Mouse (Mus musculus) brown adipose tissue, adult 24 weeks (tissue): ENCODE measurements around the gene Tcf7l2. TPM values are rescaled to one million over a fixed set of nuclear protein-coding genes. Genes with fewer than 3 reads are reported as not detected.
A peak's percentile ranks its signal among the peaks of the same experiment; 100 is the strongest.

Experiments used
- H3K27ac ChIP-seq: fragments of 200-500 bp; replicated peaks from 2 replicates; pipeline ENCODE4 v1.5.1; 2012; ENCODE audit warnings: low read depth, mild to moderate bottlenecking, low read length
- H3K4me1 ChIP-seq: fragments of 200-500 bp; 2 replicates; pipeline ENCODE4 v1.6.1; 2012; ENCODE audit warnings: low read length, mixed read lengths; ENCODE audit not compliant: control insufficient read depth, insufficient read depth, insufficient read length
- H3K4me3 ChIP-seq: fragments of 200-500 bp; 2 replicates; pipeline ENCODE4 v1.5.1; 2012; ENCODE audit warnings: low read depth, mild to moderate bottlenecking, low read length, moderate library complexity; ENCODE audit not compliant: insufficient read depth
- polyA plus RNA-seq: library from polyadenylated mRNA; stranded (reverse); fragments of >200 nt; gene quantifications from 2 replicates; pipeline ENCODE4 v1.2.4, GENCODE M21; 2012; ENCODE audit not compliant: missing spikeins, insufficient read depth, insufficient read length

The Tcf7l2 gene
- polyA plus RNA-seq, 1 experiment = 8.1 TPM

- peaks cover 23% of the 10 kb centered on the region for H3K4me1 ChIP-seq
- H3K4me3 ChIP-seq = no peak overlapping the region
- no peak overlapping the region for H3K27ac ChIP-seq
Measured at GRCm38 (mm10) chr19:55758158-55758557, 16.5 kb downstream of the Tcf7l2 start.

GRCm38 (mm10) chr19:55759006-55759405, 17.4 kb downstream of the Tcf7l2 start:
- H3K4me3 ChIP-seq = no peak overlapping the region
- H3K27ac ChIP-seq = no peak overlapping the region
- H3K4me1 ChIP-seq = peaks cover 26% of the 10 kb centered on the region

- Histone ChIP-seq H3K27ac (no peak overlapping the region), H3K4me3 (no peak overlapping the region), H3K4me1 (peaks cover 21% of the 10 kb centered on the region)
Measured at GRCm38 (mm10) chr19:55761086-55761485, 19.5 kb downstream of the Tcf7l2 start.

GRCm38 (mm10) chr19:55762187-55762586, 20.6 kb downstream of the Tcf7l2 start:
- Histone ChIP-seq H3K4me3 (no peak overlapping the region), H3K27ac (no peak overlapping the region), H3K4me1 (peaks cover 19% of the 10 kb centered on the region)

- Histone ChIP-seq H3K27ac (no peak overlapping the region), H3K4me1 (peaks cover 19% of the 10 kb centered on the region), H3K4me3 (no peak overlapping the region)
Measured at GRCm38 (mm10) chr19:55765814-55766213, 24.2 kb downstream of the Tcf7l2 start.

GRCm38 (mm10) chr19:55767104-55767503, 25.5 kb downstream of the Tcf7l2 start:
- no peak overlapping the region for H3K4me3 ChIP-seq
- no peak overlapping the region for H3K27ac ChIP-seq
- H3K4me1 ChIP-seq = peaks cover 17% of the 10 kb centered on the region

- Histone ChIP-seq H3K4me1 (peaks cover 17% of the 10 kb centered on the region), H3K27ac (no peak overlapping the region), H3K4me3 (no peak overlapping the region)
Measured at GRCm38 (mm10) chr19:55767579-55767978, 26.0 kb downstream of the Tcf7l2 start.

- H3K4me1 ChIP-seq = peaks cover 17% of the 10 kb centered on the region
- no peak overlapping the region for H3K4me3 ChIP-seq
- H3K27ac ChIP-seq = no peak overlapping the region
Measured at GRCm38 (mm10) chr19:55768246-55768645, 26.6 kb downstream of the Tcf7l2 start.

GRCm38 (mm10) chr19:55768889-55769288, 27.3 kb downstream of the Tcf7l2 start:
- 0 out of 2 replicates have a peak overlapping the region, but pooled peaks have one; percentile 18 for H3K27ac ChIP-seq
- H3K4me3 ChIP-seq = no peak overlapping the region
- H3K4me1 ChIP-seq = peaks cover 18% of the 10 kb centered on the region

GRCm38 (mm10) chr19:55774334-55774733, 32.7 kb downstream of the Tcf7l2 start:
- Histone ChIP-seq H3K27ac (no peak overlapping the region), H3K4me1 (peaks cover 3% of the 10 kb centered on the region; the same call in 1 of the 2 replicates), H3K4me3 (no peak overlapping the region)

GRCm38 (mm10) chr19:55774824-55775223, 33.2 kb downstream of the Tcf7l2 start:
- Histone ChIP-seq H3K4me1 (peaks cover 3% of the 10 kb centered on the region; the same call in 1 of the 2 replicates), H3K4me3 (no peak overlapping the region), H3K27ac (no peak overlapping the region)

- Histone ChIP-seq H3K4me1 (no peaks in the 10 kb centered on the region; the same call in 1 of the 2 replicates), H3K27ac (no peak overlapping the region), H3K4me3 (no peak overlapping the region)
Measured at GRCm38 (mm10) chr19:55779871-55780270, 38.3 kb downstream of the Tcf7l2 start.

GRCm38 (mm10) chr19:55781087-55781486, 39.5 kb downstream of the Tcf7l2 start:
- no peak overlapping the region for H3K4me3 ChIP-seq
- H3K4me1 ChIP-seq = no peaks in the 10 kb centered on the region; the same call in 1 of the 2 replicates
- H3K27ac ChIP-seq = no peak overlapping the region

- H3K27ac ChIP-seq = no peak overlapping the region
- no peaks in the 10 kb centered on the region; the same call in none of the 2 replicates for H3K4me1 ChIP-seq
- H3K4me3 ChIP-seq = no peak overlapping the region
Measured at GRCm38 (mm10) chr19:55781681-55782080, 40.1 kb downstream of the Tcf7l2 start.

GRCm38 (mm10) chr19:55784796-55785418, 43.3 kb downstream of the Tcf7l2 start:
- no peak overlapping the region for H3K4me3 ChIP-seq
- peaks cover 14% of the 10 kb centered on the region for H3K4me1 ChIP-seq
- H3K27ac ChIP-seq = no peak overlapping the region

GRCm38 (mm10) chr19:55787420-55787819, 45.8 kb downstream of the Tcf7l2 start:
- no peak overlapping the region for H3K4me3 ChIP-seq
- H3K4me1 ChIP-seq = peaks cover 37% of the 10 kb centered on the region
- H3K27ac ChIP-seq = no peak overlapping the region
